ENCODE assay signal across 10 mouse cellular contexts in genomic region chr10:86492089-86492907, GRCm38 (mm10). TPM values are rescaled to one million over a fixed set of nuclear protein-coding genes. Genes with fewer than 3 reads are reported as not detected.
DNase-seq lines count a peak whose midpoint lies in the region; ATAC-seq lines count a peak whose summit lies in the region.
"Had no signal": no experiment of that assay in that cellular context is flagged by ENCODE, and none has a peak within 500 bp of the region (broad histone marks: within the 10 kb centered on the region; RNA-seq: fewer than 3 reads in every experiment).

No protein-coding gene starts in this region.

- ATAC-seq in hindbrain, embryonic 16.5 days: peak; percentile 95
- peak; percentile 90 for ATAC-seq in midbrain, embryonic 13.5 days

- H3K4me3 ChIP-seq in hindbrain, embryonic 16.5 days (ENCODE audit: low read length): peak overlapping the region; percentile 49
- peak overlapping the region; percentile 46 for H3K4me3 ChIP-seq in midbrain, embryonic 13.5 days (replicated peaks)
- H3K4me3 ChIP-seq: liver, embryonic 13.5 days had no signal

- no peaks in the 10 kb centered on the region for H3K27me3 ChIP-seq in hindbrain, embryonic 16.5 days (replicated peaks; ENCODE audit: control insufficient read depth, insufficient read depth, low read length)
- H3K27me3 ChIP-seq in midbrain, embryonic 13.5 days: no peaks in the 10 kb centered on the region

- peak overlapping the region; percentile 51 for H3K4me2 ChIP-seq in hindbrain, embryonic 16.5 days (ENCODE audit: low read length)
- peak overlapping the region; percentile 64 for H3K4me2 ChIP-seq in midbrain, embryonic 13.5 days (replicated peaks)
- H3K4me2 ChIP-seq: liver, embryonic 13.5 days had no signal

- H3K4me1 ChIP-seq in hindbrain, embryonic 16.5 days (ENCODE audit: control insufficient read depth, insufficient read depth, low read depth, low read length): peaks cover 12% of the 10 kb centered on the region
- H3K4me1 ChIP-seq in midbrain, embryonic 13.5 days (replicated peaks): peaks cover 33% of the 10 kb centered on the region
- H3K4me1 ChIP-seq: liver, embryonic 13.5 days had no signal

- H3K27ac ChIP-seq in hindbrain, embryonic 16.5 days (ENCODE audit: low read depth, low read length): peak overlapping the region; percentile 89
- H3K27ac ChIP-seq in midbrain, embryonic 13.5 days: peak overlapping the region; percentile 85
- H3K27ac ChIP-seq: liver, embryonic 13.5 days had no signal

- no peaks in the 10 kb centered on the region for H3K36me3 ChIP-seq in hindbrain, embryonic 16.5 days (ENCODE audit: control insufficient read depth, insufficient read depth, low read length)
- H3K36me3 ChIP-seq in midbrain, embryonic 13.5 days: no peaks in the 10 kb centered on the region
- H3K36me3 ChIP-seq: liver, embryonic 13.5 days had no signal

- WGBS in hindbrain, embryonic 16.5 days: 43% methylated on average over 2 of the region's 2 CpGs
- WGBS in midbrain, embryonic 13.5 days: 52% methylated on average over 2 of the region's 2 CpGs

- DNase-seq in frontal cortex, postnatal 10 days (ENCODE audit: low spot score in 2 of 2): peak; percentile 58 to 68
- no peak for DNase-seq in frontal cortex, postnatal 14 days (ENCODE audit: low spot score in 2 of 2)
- DNase-seq in embryo, embryonic 11 days: peak; percentile 72
- DNase-seq in yolk sac, embryonic 10.5 days (ENCODE audit: low spot score): no peak
- DNase-seq in adrenal gland, postnatal 10 days: no peak
- DNase-seq in Muller cell, postnatal 12 days (ENCODE audit: inconsistent ontology term): no peak
- DNase-seq: adrenal gland, adult 2 months; liver, embryonic 13.5 days had no signal

- no peaks in the 10 kb centered on the region for H3K9me3 ChIP-seq in hindbrain, embryonic 16.5 days (ENCODE audit: control insufficient read depth, low read length)
- no peaks in the 10 kb centered on the region for H3K9me3 ChIP-seq in midbrain, embryonic 13.5 days
- H3K9me3 ChIP-seq: liver, embryonic 13.5 days had no signal

- H3K9ac ChIP-seq in hindbrain, embryonic 16.5 days (ENCODE audit: low read depth, low read length): peak overlapping the region; percentile 72
- peak overlapping the region; percentile 78 for H3K9ac ChIP-seq in midbrain, embryonic 13.5 days (replicated peaks)
- H3K9ac ChIP-seq: liver, embryonic 13.5 days had no signal

RNA-seq across cellular contexts. Expression of gene Syn3, which starts 6.4 kb away (rescaled TPM):
- 29.9 and 31.3 TPM in 2 replicates for polyA plus RNA-seq in hindbrain, embryonic 16.5 days (2015; fragmentation: Nextera tagmentation; extraction: Ambion mirVana)
- 13.4 and 13.8 TPM in 2 replicates for polyA plus RNA-seq in midbrain, embryonic 13.5 days (2015; fragmentation: Nextera tagmentation; extraction: Ambion mirVana)
- 1 to 10 TPM; 2.9 to 3.8 TPM for total RNA-seq in adrenal gland, postnatal 10 days (2021)

Comparison
In these comparisons a context has a peak if more than half of its experiments do, and no peak if none do; other contexts are left out.
1. DNase-seq: peak in frontal cortex, postnatal 10 days (2 of 2) and embryo, embryonic 11 days (single experiment); none in frontal cortex, postnatal 14 days (0 of 2), yolk sac, embryonic 10.5 days (single experiment), adrenal gland, postnatal 10 days (single experiment) and Muller cell, postnatal 12 days (single experiment).